Mouse (Mus musculus): ENCODE results near the gene 9830107B12Rik. TPM values are rescaled to one million over a fixed set of nuclear protein-coding genes. Genes with fewer than 3 reads are reported as not detected.
A peak's percentile ranks its signal among the peaks of the same experiment; 100 is the strongest.

The 9830107B12Rik gene
- polyA plus RNA-seq, 1 experiment from 2014 or later = not detected

DNA sequence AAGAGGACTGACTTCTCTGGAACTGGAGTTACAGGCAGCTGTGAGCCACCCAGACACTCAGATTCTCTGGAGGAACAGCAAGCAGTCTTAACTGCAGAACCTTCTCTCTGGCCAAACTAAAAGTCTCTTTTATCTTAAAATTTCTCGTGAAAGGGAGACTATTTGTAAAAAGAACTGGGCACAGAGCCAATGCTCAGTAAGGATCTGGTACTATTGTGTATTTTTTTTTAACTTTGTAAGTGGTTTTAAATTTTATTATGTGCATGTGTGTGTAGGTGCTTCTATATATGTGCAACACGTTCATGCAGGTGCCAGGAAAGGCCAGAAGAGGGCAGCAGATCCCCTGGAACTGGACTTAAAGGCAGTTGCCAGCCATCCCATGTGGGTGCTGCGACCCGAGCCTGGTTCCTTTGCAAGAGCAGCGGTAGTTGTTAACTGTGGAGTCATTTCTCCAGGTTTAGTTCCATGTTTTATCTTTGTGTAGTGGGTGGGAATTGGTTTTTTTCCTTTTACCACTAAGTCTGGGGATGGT lies 52.7 kb downstream of the 9830107B12Rik start:
- peaks cover 48% of the 10 kb centered on the region for H3K27me3 ChIP-seq

GRCm38 (mm10) chr17:48090305-48090704 lies 55.8 kb downstream of the 9830107B12Rik start:
- peaks cover 20% of the 10 kb centered on the region for H3K27me3 ChIP-seq
- H3K27ac ChIP-seq = no peak overlapping the region
- H3K9ac ChIP-seq (replicated peaks) = no peak overlapping the region
- no peak overlapping the region for H3K4me2 ChIP-seq
- peaks cover 20% of the 10 kb centered on the region for H3K4me1 ChIP-seq (replicated peaks)
- ATAC-seq (ENCODE audit: insufficient number of reproducible peaks, insufficient read depth, low FRiP score, low TSS enrichment, low read depth) = no peak
- 82% methylated on average over 12 of the region's 12 CpGs for WGBS
- H3K36me3 ChIP-seq = no peaks in the 10 kb centered on the region
- H3K4me3 ChIP-seq (replicated peaks) = no peak overlapping the region
- peaks cover 9% of the 10 kb centered on the region; the same call in 1 of the 2 replicates for H3K9me3 ChIP-seq

More for the DNA sequence above, 52.7 kb downstream of the 9830107B12Rik start:
- no peak overlapping the region for H3K4me2 ChIP-seq
- no peak overlapping the region for H3K9ac ChIP-seq (replicated peaks)
- peaks cover 9% of the 10 kb centered on the region; the same call in 1 of the 2 replicates for H3K9me3 ChIP-seq
- H3K36me3 ChIP-seq = no peaks in the 10 kb centered on the region
- no peak for ATAC-seq (ENCODE audit: insufficient number of reproducible peaks, insufficient read depth, low FRiP score, low TSS enrichment, low read depth)
- H3K4me3 ChIP-seq (replicated peaks) = no peak overlapping the region
- WGBS = 76% methylated on average over 5 of the region's 5 CpGs
- peak overlapping the region; percentile 50; the same call in 1 of the 2 replicates for H3K27ac ChIP-seq
- H3K4me1 ChIP-seq (replicated peaks) = peaks cover 47% of the 10 kb centered on the region

- 83% methylated on average over 2 of the region's 2 CpGs for WGBS
- Histone ChIP-seq H3K27me3 (peaks cover 11% of the 10 kb centered on the region), H3K4me2 (no peak overlapping the region), H3K27ac (no peak overlapping the region), H3K4me1 (replicated peaks) (peaks cover 12% of the 10 kb centered on the region), H3K36me3 (no peaks in the 10 kb centered on the region), H3K9me3 (peaks cover 9% of the 10 kb centered on the region; the same call in 1 of the 2 replicates), H3K4me3 (replicated peaks) (no peak overlapping the region), H3K9ac (replicated peaks) (no peak overlapping the region)
- ATAC-seq (ENCODE audit: insufficient number of reproducible peaks, insufficient read depth, low FRiP score, low TSS enrichment, low read depth) = no peak
Observed at GRCm38 (mm10) chr17:48089446-48089845, 56.6 kb downstream of the 9830107B12Rik start.

- H3K9me3 ChIP-seq = peaks cover 9% of the 10 kb centered on the region; the same call in 1 of the 2 replicates
- H3K9ac ChIP-seq (replicated peaks) = no peak within 1 kb of the TSS
- ATAC-seq (ENCODE audit: insufficient number of reproducible peaks, insufficient read depth, low FRiP score, low TSS enrichment, low read depth) = no peak
- no peak within 1 kb of the TSS for H3K4me2 ChIP-seq
- H3K36me3 ChIP-seq = no peaks in the 10 kb centered on the region
- H3K4me1 ChIP-seq (replicated peaks) = peaks cover 7% of the 10 kb centered on the region
- H3K27me3 ChIP-seq = peaks cover 7% of the 10 kb centered on the region
- H3K4me3 ChIP-seq (replicated peaks) = no peak within 1 kb of the TSS
- no peak within 1 kb of the TSS for H3K27ac ChIP-seq
Observed at GRCm38 (mm10) chr17:48089019-48089418, 57.0 kb downstream of the 9830107B12Rik start, which contains the start of gene 1700067P10Rik. 1700067P10Rik (plus strand) TSS chr17:48089319.

GRCm38 (mm10) chr17:48080626-48081025 lies 65.4 kb downstream of the 9830107B12Rik start:
- Histone ChIP-seq H3K27me3 (no peaks in the 10 kb centered on the region), H3K4me2 (no peak overlapping the region), H3K36me3 (no peaks in the 10 kb centered on the region), H3K4me3 (replicated peaks) (no peak overlapping the region), H3K27ac (no peak overlapping the region), H3K9me3 (peaks cover 5% of the 10 kb centered on the region; the same call in 1 of the 2 replicates), H3K4me1 (replicated peaks) (0 out of 2 replicates have a peak, but pooled peaks cover 2% of the 10 kb centered on the region), H3K9ac (replicated peaks) (no peak overlapping the region)
- ATAC-seq (ENCODE audit: insufficient number of reproducible peaks, insufficient read depth, low FRiP score, low TSS enrichment, low read depth) = no peak
- WGBS = 55% methylated on average over 3 of the region's 3 CpGs

Other genes with a start within 250 kb of the 9830107B12Rik start
- 35.1 and 41.5 TPM in 2 replicates for gene Foxp4, start 221.6 kb downstream of the 9830107B12Rik start, polyA plus RNA-seq (2016; fragmentation: Nextera tagmentation; extraction: Ambion mirVana)
- not detected in 2 replicates for gene 1700122O11Rik, start 108.0 kb downstream of the 9830107B12Rik start, polyA plus RNA-seq (2016; fragmentation: Nextera tagmentation; extraction: Ambion mirVana)
- not detected in 2 replicates for gene 1700067P10Rik, start 56.9 kb downstream of the 9830107B12Rik start, polyA plus RNA-seq (2016; fragmentation: Nextera tagmentation; extraction: Ambion mirVana)
- not detected in 2 replicates for gene A530064D06Rik, start 21.0 kb upstream of the 9830107B12Rik start, polyA plus RNA-seq (2016; fragmentation: Nextera tagmentation; extraction: Ambion mirVana)
- 0.13 TPM in 1 of 2 replicates, not detected in the other for gene Trem1, start 86.5 kb upstream of the 9830107B12Rik start, polyA plus RNA-seq (2016; fragmentation: Nextera tagmentation; extraction: Ambion mirVana)
- not detected in 2 replicates for gene Trem3, start 101.5 kb upstream of the 9830107B12Rik start, polyA plus RNA-seq (2016; fragmentation: Nextera tagmentation; extraction: Ambion mirVana)
- not detected in 2 replicates for gene Treml4, start 118.0 kb upstream of the 9830107B12Rik start, polyA plus RNA-seq (2016; fragmentation: Nextera tagmentation; extraction: Ambion mirVana)
- 0.10 and 0.58 TPM in 2 replicates for gene Treml2, start 153.2 kb upstream of the 9830107B12Rik start, polyA plus RNA-seq (2016; fragmentation: Nextera tagmentation; extraction: Ambion mirVana)
- gene B430306N03Rik, start 169.9 kb upstream of the 9830107B12Rik start, polyA plus RNA-seq (2016; fragmentation: Nextera tagmentation; extraction: Ambion mirVana) = 0.10 TPM in 1 of 2 replicates, not detected in the other
- 1.9 and 2.0 TPM in 2 replicates for gene Trem2, start 200.1 kb upstream of the 9830107B12Rik start, polyA plus RNA-seq (2016; fragmentation: Nextera tagmentation; extraction: Ambion mirVana)
- gene Treml1, start 213.6 kb upstream of the 9830107B12Rik start, polyA plus RNA-seq (2016; fragmentation: Nextera tagmentation; extraction: Ambion mirVana) = 2.0 and 2.3 TPM in 2 replicates